Mouse (Mus musculus): Measurements from ENCODE around the gene Phactr4.

DNA sequence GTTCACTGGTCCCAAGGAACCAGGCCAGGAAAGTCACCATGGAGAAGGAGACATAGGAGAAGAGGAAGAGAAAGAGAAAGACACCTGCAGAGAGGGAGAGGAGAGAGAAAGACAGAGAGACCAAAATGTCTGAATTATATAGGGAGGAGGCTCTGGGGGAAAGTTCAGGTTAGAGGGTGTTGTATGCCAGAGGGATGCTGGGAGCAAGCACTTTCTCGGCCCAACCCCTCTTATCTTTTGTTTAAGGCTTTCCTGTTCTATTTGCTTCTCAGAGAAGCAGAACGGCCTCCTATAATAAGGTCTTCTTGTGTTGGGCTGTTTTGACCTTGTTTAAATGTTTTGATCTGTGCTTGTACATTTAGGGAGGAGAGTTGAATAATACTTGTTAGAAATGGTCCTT lies 3.7 kb upstream of the Phactr4 start:
- TF ChIP-seq POLR2A (IDR thresholded peaks at IDR 0.05; ENCODE audit: borderline replicate concordance, extremely low read depth, insufficient read depth, insufficient read length, poor library complexity, severe bottlenecking) (no peak), CTCF (IDR thresholded peaks at IDR 0.05; ENCODE audit: borderline replicate concordance, extremely low read depth, insufficient read depth, insufficient read length) (no peak)
